In the genomic region with DNA sequence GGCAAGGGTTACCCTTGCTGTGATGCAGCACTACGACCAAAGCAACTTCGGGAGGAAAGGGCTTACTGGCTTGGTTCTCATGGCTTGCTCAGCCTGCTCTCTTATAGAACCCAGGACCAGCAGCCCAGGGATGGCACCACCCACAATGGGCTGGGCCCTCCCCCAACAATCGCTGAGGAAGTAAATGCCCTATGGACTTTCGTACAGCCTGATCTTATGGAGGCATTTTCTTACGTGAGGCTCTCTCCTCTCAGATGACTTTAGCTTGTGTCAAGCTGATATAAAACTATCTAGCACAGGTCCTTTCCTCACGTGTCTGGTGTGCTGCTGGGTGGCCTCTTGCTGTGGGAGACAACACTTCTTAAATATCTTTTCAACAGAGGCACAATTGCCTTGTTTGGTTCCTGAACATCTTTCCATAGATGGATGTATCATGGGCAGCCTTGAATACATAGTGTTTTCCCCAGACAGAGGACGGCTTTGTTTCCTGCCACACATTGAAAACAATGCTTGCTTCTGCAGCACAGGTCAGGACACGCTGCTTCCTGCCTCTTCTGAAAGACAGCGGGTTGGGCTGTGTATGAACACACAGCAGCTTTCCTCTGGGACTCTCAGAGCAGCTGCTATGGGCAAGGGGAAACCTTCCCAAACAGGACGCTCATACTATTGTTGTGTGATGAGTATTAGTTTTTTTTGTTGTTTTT, we compare ENCODE assay signal across 8 mouse cellular contexts. TPM values are rescaled to one million over a fixed set of nuclear protein-coding genes. Genes with fewer than 3 reads are reported as not detected.
DNase-seq lines count a peak whose midpoint lies in the region; ATAC-seq and TF ChIP-seq lines count a peak whose summit lies in the region.

No protein-coding gene starts in this region.

- no peaks in the 10 kb centered on the region; the same call in 1 of the 2 replicates for H3K36me3 ChIP-seq in heart, adult 2 months (ENCODE audit: control insufficient read depth, insufficient read depth, low read length)
- H3K36me3 ChIP-seq in kidney, adult 2 months (ENCODE audit: control insufficient read depth, insufficient read depth, low read length): peaks cover 3% of the 10 kb centered on the region
- H3K36me3 ChIP-seq in midbrain, embryonic 13.5 days: peaks cover 54% of the 10 kb centered on the region

- peak overlapping the region; percentile 25; the same call in 1 of the 2 replicates for H3K4me3 ChIP-seq in gastrocnemius, adult 2 months
- H3K4me3 ChIP-seq in heart, adult 2 months: no peak overlapping the region
- no peak overlapping the region for H3K4me3 ChIP-seq in kidney, adult 2 months (ENCODE audit: insufficient read depth, low read depth, low read length)
- no peak overlapping the region for H3K4me3 ChIP-seq in midbrain, embryonic 13.5 days (replicated peaks)

- H3K9me3 ChIP-seq in midbrain, embryonic 13.5 days: peaks cover 5% of the 10 kb centered on the region; the same call in 1 of the 2 replicates

- peak overlapping the region; percentile 78 for H3K27ac ChIP-seq in gastrocnemius, adult 2 months
- H3K27ac ChIP-seq in heart, adult 2 months: peak overlapping the region; percentile 77
- no peak overlapping the region for H3K27ac ChIP-seq in kidney, adult 2 months (ENCODE audit: insufficient read depth, low read depth, low read length)
- peak overlapping the region; percentile 51; the same call in 1 of the 2 replicates for H3K27ac ChIP-seq in midbrain, embryonic 13.5 days

- H3K4me2 ChIP-seq in midbrain, embryonic 13.5 days (replicated peaks): no peak overlapping the region

- WGBS in heart, adult 2 months: 26% methylated on average over 10 of the region's 10 CpGs
- WGBS in kidney, adult 2 months: 55% methylated on average over 10 of the region's 10 CpGs
- 41% methylated on average over 10 of the region's 10 CpGs for WGBS in midbrain, embryonic 13.5 days

- 0 out of 2 replicates have a peak, but pooled peaks have one; percentile 28 for TF ChIP-seq POLR2A in heart, adult 2 months (IDR thresholded peaks at IDR 0.05; ENCODE audit: insufficient read depth, low read depth, low read length)
- TF ChIP-seq POLR2A in kidney, adult 2 months (IDR thresholded peaks at IDR 0.05; ENCODE audit: low read depth, low read length): no peak

- peak; percentile 79 for TF ChIP-seq EP300 in heart, adult 2 months (IDR thresholded peaks at IDR 0.05; ENCODE audit: insufficient read depth, low read depth, low read length)

- no peak overlapping the region for H3K9ac ChIP-seq in heart, adult 2 months (ENCODE audit: low read depth, low read length)
- no peak overlapping the region for H3K9ac ChIP-seq in midbrain, embryonic 13.5 days (replicated peaks)

- no peaks in the 10 kb centered on the region for H3K27me3 ChIP-seq in heart, adult 2 months (ENCODE audit: control insufficient read depth, insufficient read depth, low read length)
- no peaks in the 10 kb centered on the region for H3K27me3 ChIP-seq in kidney, adult 2 months (replicated peaks; ENCODE audit: control insufficient read depth, insufficient read depth, low read length)
- H3K27me3 ChIP-seq in midbrain, embryonic 13.5 days: no peaks in the 10 kb centered on the region

- ATAC-seq in midbrain, embryonic 13.5 days: peak; percentile 68

- H3K79me2 ChIP-seq in heart, adult 2 months (replicated peaks; ENCODE audit: control insufficient read depth, insufficient read depth, low read length): no peaks in the 10 kb centered on the region

- peaks cover 5% of the 10 kb centered on the region for H3K4me1 ChIP-seq in heart, adult 2 months (ENCODE audit: control insufficient read depth, insufficient read depth, low read length)
- no peaks in the 10 kb centered on the region for H3K4me1 ChIP-seq in kidney, adult 2 months (ENCODE audit: control insufficient read depth, insufficient read depth, low read length)
- H3K4me1 ChIP-seq in midbrain, embryonic 13.5 days (replicated peaks): peaks cover 11% of the 10 kb centered on the region; the same call in 1 of the 2 replicates

- no peak for DNase-seq in gastrocnemius, adult 2 months
- DNase-seq in gastrocnemius, adult 18-20 months (ENCODE audit: low spot score): no peak
- peak; percentile 31 for DNase-seq in ZHBTc4 (ENCODE audit: low read depth, low spot score)
- peak in 1 of 2 experiments; percentile 51 for DNase-seq in heart, adult 2 months
- peak; percentile 46 for DNase-seq in kidney, adult 2 months
- no peak for DNase-seq in adipocyte (ENCODE audit: low spot score)
- no peak for DNase-seq in gastrocnemius, adult 8-10 months (ENCODE audit: low spot score in 2 of 2)

- intact Hi-C loops in gastrocnemius, adult 2 months (cut with DNase I): no loop called here
- intact Hi-C loops in heart, adult 2 months (cut with DNase I): no loop called here

- no peak for TF ChIP-seq CTCF in gastrocnemius, adult 2 months (IDR thresholded peaks at IDR 0.05)
- TF ChIP-seq CTCF in heart, adult 2 months (IDR thresholded peaks at IDR 0.05): no peak
- TF ChIP-seq CTCF in kidney, adult 2 months (conservative IDR thresholded peaks at IDR 0.05; ENCODE audit: insufficient read depth, insufficient read length, low read depth, low read length): no peak

RNA-seq across cellular contexts. Expression of gene Zdhhc20, which starts 31.5 kb away (rescaled TPM):
- total RNA-seq in gastrocnemius, adult 2 months (2021): 1 to 10 TPM; 3.6 to 5.1 TPM
- total RNA-seq in gastrocnemius, adult 18-20 months (2021): 1 to 10 TPM; 3.5 to 4.3 TPM
- total RNA-seq in heart, adult 2 months (2021): 1 to 10 TPM; 6.7 to 8.3 TPM
- 3.3 and 5.5 TPM in 2 replicates for polyA plus RNA-seq in heart, adult 2 months (2012; rRNA removed)
- polyA plus RNA-seq in kidney, adult 2 months (2012; rRNA removed): 2.6 and 3.7 TPM in 2 replicates
- 43.9 and 50.3 TPM in 2 replicates for polyA plus RNA-seq in midbrain, embryonic 13.5 days (2015; fragmentation: Nextera tagmentation; extraction: Ambion mirVana)
- 1 to 10 TPM; 2.2 to 3.8 (median 2.9) TPM for total RNA-seq in gastrocnemius, adult 8-10 months (2022)

Comparison
In these comparisons a context has a peak if more than half of its experiments do, and no peak if none do; other contexts are left out.
1. DNase-seq: peak in ZHBTc4 (single experiment) and kidney, adult 2 months (single experiment); none in gastrocnemius, adult 2 months (single experiment), gastrocnemius, adult 18-20 months (single experiment), adipocyte (single experiment) and gastrocnemius, adult 8-10 months (0 of 2).